Mouse (Mus musculus) induced T-regulatory cell, adult 2 months (primary cell): ENCODE measurements around the gene Mmgt2.

Experiments used
- DNase-seq: peaks from one replicate; pipeline ENCODE4 v3.0.0-alpha.2; 2012; ENCODE audit warnings: low read depth

Gene Mmgt2

DNA sequence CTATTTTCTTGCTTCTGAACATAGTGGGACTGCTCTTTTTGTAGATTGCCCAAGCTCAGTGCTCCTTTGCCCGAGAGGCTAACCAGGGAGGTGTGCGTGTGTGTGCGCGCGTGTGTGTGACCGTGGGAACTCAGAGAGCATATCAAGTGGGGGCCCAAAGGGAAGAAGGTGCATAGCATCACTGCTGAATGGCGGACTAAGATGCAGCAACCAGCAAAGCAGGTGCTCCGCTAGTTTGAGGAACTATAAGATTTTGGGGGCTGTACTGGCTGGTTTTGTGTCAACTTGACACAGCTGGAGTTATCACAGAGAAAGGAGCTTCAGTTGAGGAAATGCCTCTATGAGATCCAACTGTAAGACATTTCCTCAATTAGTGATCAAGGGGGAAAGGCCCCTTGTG, 27.4 kb upstream of the Mmgt2 start:
- DNase-seq: no peak

DNA sequence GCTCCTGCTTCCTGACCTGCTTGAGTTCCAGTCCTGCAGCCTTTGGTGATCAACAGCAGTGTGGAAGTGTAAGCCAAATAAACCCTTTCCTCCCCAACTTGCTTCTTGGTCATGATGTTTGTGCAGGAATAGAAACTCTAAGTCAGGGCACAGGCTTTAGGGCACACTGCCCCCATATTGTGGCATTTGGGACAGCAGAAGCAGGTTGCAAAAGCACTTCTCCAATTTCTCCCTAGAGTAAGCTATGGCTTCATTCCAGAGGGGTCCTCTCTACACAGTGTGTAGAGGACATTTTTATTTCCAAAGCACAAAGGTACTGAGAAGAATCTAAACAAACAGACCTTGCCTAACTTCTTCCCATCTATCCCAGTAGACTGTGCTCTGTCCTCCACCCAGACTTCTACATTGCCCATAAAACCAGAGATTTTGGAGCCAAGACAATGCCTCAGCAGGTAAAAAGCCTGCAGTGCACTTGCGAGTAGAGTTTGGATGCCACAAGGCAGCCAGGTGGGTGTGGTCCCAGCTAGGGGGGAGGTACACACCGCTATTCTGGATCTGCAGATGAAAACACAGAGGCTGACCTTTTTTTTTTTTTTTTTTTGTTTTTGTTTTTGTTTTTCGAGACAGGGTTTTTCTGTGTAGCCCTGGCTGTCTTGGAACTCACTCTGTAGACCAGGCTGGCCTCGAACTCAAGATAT, 26.7 kb upstream of the Mmgt2 start:
- no peak for DNase-seq

DNA sequence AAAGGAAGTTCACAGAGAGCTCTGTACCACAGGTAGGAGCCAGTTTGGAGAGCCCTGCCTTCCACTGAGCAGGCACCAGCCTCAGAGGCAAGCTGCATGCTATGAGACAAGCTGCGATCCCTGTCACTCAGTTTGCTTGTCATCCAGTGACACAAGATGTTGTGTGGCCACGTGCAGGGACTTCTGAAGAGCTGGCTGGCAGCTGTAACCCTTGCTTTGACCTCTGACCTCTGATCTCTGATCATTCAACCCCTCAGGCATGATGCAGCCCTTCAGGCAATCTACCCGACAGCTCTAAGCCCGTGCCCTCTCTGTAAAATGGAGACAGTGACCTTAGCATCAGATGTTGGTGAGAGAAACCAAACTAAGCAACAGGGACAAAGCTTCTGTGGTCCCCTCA, 25.6 kb upstream of the Mmgt2 start:
- no peak for DNase-seq

DNA sequence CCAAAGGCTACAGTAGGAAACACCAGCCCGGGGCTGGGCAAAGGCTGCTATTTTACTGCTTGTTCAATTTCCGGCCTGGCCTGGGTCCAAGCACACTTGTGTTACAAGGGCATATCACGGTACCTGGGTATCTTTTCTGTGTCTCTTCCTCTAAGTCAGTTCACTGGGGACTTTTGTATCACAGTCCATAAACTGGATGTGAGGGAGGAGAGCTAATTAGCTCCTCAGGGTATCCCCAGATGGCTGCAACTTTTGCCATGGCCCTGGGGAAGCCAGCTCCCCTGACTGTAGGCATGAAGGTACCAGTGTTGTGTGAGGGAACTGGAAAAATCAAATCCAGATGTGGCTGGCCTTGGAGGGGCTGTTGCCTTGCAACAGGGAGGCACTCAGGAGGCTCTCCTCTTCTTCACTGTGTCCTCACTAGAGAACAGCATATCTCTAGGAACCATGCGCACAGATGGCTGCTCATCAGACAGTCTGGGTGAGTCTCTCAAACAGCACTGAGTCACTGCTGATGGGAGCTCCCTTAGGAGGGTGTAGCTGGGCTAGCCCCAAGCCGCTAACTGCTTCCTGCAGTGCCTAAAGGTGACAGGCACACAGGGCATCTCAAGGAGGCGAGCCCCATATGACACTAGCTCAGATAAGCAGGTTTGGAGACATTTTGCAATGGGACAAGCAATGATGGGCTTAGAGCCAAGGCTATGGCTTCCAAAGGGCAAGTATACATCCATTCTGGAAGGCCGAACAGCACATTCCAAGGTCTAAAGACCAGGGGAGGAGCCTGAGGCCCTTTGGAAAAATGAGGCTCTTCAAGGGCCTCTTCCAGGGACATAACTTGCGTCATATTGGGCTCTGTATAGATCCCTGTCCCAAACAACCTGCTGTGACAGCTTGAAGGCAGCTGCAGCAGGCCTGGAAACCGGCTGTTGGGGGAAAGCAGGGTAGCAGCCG, 23.8 kb upstream of the Mmgt2 start:
- no peak for DNase-seq

DNA sequence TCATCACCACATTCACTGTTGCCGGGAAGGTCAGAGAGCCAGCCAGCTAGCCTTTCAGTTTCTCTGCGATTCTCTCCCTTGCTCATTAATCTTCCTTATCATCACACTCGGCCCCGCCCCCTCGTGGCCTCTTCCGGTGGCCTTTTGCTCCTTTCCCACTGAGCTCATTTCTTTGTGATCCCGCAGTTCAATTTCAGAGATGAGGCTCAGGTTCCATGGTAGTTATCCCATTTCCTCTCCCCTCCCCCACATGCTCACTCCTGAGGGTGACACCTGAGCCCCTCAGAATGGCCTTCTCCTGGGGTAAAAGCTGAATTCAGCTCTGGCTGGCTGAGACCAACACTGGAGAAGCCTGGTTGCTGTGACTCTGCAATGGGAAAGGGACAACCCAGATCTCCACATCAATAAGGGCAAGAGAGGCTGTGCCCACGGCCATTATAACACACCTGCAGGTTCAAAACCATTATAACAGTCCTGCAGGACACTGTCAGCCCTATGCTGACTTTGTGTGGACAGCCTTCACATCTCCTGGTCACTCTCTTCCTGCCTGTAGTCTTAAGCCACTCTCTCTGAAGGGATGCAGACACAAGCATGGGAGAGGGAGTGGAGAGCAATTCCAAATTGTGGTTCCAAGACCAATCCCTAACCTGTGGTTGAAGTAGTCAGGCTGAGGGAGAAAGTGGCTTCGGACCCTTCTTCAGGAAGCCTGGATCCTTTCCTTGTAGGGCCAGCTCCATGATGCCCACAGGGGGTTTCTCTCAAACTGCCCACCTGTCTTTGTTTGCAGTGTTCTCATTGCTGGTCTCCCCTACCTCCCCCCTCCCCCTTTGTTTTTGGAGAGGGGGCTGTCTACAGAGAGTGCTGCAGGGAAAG, 18.9 kb upstream of the Mmgt2 start:
- peak; percentile 70 for DNase-seq

DNA sequence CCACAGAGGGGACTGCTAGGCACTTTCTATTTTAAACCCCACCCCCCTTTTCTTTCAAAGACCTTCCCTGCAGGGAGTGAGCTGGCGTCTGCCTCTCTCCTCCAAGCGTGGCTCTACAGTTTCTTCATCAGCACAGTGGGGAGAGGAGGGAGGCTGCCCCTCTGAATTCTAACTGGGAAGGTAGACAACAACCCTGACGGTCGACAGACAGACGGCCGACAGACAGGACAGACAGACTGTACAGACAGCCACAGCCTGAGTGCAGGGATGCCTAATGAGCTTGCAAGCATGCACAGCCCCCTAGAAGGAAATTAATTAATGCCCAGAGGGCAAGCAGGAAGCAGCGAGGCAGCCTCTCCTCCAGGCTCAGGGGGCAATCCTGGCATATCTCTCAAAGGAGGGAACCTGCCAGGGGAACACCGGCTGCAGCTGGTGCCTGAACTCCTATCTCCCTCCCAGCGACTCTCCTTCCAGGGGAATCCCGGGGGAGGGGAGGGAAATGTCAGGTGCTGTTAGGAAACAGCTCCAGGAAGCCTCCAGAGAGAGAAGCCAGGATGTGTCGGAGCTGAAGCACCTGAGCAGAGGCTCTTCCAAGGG, 18.1 kb upstream of the Mmgt2 start:
- DNase-seq: no peak

DNA sequence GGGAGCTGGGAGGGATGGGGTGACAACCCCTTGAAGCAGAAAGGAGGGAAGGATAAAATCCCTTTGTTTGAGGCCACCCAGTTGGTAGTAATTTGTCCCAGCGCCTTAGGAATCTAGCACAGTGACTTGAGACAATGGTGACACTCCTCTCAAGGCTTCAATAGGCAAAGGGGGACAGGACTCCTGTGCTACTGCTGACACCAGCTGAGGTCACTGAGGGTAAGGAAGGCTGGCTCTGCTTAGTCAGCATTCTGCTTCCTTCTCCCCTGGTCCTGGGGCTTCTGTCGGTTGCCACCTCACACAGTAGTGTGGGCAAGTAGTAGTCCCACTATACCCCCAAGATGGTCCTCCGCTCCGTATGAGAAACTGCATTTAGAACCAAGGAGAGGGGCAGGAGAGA, 17.3 kb upstream of the Mmgt2 start:
- DNase-seq: no peak

DNA sequence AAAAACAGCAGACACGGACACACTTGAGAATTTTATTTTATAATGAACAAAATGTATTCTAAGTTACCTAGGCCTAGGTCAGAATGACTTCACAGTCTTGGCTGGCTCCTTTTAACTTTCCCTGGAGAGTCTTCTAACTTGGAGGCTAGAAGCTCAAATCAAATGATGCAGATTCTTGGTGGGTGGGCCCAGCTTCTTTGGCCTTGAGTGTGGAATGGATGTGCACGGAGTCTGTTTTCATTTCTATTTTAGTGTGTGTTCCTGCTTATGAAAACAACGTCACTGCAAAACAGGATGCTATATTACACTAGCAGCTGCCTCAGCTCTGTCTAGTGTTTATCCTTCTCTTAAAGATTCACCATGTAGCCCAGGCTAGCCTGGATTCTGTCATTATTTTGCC, 13.1 kb upstream of the Mmgt2 start:
- DNase-seq: no peak

DNA sequence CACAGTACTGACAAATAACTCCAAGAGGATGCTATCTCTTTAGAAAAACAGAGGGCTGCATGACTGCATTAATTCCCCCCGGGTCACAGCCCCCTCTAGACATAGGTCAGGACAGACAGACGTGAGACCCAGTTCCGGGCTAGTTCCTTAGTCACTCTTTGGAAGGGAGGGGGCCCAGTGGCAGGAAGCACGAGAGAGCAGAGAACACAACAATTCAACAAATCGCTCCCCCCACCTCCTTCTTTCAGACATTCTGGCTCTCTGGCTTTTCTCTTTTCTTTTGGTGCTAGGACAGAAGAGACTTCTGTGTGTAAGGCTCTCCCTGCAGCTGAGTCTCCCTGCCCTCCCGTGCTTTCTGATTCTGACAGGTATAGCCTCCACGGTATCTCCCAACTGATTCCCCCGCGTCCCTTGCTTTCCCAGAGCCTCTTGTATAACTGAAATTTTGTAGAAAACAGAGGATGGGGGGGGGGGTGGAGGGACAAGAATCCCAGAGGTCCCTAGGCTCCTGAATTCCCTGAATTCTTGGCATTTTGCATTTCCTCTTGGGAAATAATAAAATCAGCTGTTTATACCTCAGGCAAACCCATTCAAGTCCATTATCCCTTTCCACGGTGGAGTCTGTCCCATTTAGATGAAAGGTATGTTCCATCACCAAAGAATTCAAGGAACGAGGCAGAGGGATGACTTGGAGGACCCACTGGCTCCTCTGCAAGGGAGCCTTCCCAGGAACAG, 12.2 kb upstream of the Mmgt2 start:
- DNase-seq: no peak

DNA sequence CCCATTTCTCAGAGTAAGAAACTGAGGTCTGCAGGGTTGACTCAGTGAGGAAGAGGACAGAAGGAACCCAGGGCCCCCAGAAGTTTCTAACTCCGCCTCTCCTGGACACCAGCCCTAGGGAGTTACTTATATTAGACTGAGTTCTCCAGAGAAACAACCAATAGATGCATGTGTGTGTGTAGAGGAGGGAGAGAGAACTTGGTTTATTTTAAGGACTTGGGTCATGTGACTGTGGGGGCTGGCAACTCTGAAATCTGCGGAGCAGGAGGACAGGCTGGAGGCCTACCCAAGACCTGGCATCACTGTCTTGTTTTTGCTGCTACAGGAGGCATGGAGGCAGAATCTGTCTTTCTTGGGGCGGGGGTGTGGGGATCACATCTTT, 11.6 kb upstream of the Mmgt2 start:
- DNase-seq: no peak

DNA sequence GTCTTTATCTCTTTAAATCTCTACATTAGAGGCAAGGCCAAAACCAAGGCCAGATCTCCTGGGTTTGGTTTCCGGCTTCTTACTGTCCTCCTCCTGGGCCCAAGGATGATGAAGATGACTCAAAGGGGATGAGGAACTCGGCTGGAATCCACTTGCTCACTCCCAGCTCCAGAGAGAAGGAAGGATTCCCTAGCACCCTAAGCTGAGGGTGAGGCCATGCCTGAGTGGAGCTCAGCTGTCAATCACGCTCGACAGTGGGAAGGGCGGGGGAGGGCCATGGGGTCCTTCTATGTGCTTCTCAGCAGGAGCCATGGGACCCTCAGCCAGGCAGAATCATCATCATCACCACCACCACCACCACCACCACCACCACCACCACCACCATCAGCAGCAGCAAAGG, 11.1 kb upstream of the Mmgt2 start:
- DNase-seq: no peak

DNA sequence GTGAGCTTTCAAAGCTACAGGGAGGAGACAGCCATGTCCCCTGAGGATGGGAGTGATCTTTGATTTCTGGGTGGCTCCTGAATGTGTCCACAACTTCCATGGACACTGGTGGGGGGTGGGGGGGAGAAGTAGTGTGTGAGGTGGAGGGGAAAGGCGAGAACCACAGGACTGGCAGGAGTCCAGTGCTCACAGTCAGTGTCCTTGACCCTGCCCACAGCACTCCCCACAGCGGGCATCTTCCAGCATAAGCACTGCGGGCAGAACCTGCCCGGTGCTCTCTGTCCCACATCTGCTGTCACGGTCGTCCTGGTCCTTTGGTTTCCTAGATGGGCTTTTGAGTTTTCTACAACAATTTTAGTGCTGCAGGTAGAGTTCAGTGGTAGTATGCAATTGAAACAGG, 10.7 kb upstream of the Mmgt2 start:
- DNase-seq: no peak

DNA sequence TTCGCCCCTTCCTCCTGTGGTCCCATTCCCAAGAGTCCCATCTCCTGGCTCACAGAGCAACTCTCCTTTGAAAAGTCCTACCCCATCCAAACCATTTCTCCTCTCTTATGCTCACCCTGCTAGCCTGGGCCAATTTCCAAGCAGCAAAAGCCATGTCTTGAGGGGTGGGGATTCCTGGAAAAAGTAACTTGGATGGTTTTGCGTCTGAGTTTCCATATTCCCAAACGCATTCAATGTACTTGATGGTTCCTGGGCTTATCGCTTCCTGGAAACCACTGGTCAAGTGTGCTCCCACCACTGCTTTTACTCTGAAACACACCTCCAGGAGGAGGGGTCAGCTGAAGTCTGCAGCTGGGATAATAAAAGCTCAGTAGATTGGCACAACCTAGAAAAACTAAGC, 10.1 kb upstream of the Mmgt2 start:
- no peak for DNase-seq

DNA sequence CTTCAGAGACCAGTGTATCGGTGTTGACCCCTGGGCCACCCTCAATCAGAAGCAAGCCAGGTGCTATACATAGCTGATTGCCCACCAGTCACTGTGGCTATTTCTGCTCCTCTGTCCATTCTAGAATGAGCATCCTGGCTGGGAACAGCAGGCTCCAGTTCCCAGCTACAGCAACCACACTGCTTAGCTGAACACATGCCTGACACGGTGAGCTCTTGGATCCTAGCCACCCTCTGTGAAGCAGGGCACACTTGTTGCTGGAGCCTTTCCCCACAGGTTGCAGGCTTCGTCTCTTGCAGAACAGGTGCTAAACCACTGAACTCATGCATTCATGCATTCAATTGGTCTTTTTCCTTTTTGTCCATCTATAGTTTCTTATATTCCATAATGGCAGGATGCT, 8.1 kb upstream of the Mmgt2 start:
- no peak for DNase-seq

DNA sequence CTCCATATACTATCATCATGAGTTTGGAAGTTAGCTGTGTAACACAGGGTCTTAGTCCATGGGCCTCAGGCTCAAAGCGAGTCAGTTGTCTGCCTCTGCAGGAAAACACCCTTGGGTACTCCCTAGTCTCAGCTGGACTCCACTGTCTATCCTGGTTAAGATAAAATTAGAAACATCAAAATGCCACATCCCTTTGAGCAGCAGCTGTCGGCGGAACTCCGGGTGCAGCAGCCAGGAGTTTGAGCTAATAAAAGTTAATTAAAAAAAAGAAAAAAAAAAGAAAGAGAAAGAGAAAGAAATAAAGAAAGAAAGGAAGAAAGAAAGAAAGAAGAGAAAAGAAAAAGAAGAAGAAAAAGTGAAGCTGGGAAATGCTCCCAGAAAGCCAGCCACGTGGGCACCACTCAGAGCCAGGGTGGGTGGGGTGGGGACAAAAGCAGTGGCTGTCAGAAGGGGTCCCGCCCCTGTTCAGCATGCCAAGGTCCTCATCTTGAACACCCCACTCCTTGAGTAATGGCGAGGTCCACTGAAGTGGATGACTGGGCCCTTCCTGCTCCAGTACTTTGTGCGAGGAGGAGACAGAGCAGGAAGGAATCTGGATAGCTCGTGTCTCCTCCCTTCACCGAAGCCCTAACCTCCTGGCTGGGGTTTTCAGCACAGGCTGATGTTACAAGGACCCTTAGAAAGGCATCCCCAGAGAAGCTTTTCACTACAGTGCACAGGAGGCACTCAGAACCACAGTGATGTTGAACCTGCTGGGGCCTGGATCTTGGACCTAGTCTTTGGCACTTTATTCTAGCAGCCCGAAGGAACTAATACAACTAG, 6.2 kb upstream of the Mmgt2 start:
- no peak for DNase-seq

DNA sequence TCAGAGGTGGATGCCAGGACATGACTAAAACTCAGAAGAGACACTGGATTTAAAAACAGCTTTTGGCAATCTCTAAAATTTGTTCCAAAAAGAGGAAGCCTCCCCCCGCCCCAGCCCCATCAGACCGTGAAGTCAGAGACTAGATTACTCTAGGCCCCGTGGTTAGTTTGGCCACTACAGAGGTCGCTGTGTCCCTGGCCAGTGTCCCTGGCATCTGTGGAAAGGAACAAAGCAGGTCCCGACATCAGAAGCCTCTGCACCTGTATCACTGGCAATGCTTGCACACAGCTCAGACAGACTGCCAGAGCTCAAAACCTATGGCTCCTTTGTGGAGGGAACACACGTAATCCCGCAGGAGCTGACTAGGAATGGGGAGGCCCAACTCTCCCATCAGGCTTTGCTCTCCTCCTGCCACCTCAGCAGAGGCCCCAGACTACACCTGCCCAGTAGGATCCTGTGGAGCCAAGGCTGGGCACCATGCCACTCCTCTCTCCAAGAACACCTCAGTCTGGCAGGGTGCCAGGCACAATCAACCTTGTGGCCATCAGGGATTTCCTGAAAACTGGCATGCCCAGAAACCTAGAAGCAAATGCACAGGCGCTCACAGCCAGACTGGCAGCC, 5.3 kb upstream of the Mmgt2 start:
- no peak for DNase-seq

DNA sequence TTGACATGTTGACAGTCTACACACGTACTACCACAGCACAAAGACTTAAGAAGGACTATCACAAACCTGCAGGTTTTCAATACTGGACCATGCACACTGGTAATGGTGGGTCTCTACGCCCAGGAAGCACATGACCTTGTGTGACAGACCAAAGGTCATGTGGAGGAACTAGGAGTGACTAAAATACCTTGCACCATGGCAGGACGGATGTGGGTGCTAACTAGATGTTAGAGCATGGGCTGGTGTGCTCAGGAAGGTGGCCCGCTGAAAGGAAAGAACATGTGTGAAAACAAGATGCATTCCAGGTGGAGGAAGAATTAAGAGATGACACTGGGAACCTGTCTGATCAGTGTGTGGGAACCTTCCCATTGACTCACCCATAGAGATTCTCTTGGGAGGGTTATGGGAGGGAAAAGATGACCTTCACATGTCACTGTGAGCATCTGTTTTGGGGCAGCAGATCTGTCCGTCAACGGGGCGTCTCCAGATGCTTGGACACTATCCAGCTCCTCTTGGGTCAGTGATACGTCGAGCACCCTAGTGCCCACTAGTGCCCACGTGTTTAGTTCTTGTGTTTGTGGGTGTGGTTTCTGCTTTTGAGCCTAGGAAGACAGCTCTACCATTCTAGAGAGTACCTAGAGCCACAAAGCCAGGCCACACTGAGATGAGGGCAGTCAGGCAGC, 4.6 kb upstream of the Mmgt2 start:
- DNase-seq: no peak

DNA sequence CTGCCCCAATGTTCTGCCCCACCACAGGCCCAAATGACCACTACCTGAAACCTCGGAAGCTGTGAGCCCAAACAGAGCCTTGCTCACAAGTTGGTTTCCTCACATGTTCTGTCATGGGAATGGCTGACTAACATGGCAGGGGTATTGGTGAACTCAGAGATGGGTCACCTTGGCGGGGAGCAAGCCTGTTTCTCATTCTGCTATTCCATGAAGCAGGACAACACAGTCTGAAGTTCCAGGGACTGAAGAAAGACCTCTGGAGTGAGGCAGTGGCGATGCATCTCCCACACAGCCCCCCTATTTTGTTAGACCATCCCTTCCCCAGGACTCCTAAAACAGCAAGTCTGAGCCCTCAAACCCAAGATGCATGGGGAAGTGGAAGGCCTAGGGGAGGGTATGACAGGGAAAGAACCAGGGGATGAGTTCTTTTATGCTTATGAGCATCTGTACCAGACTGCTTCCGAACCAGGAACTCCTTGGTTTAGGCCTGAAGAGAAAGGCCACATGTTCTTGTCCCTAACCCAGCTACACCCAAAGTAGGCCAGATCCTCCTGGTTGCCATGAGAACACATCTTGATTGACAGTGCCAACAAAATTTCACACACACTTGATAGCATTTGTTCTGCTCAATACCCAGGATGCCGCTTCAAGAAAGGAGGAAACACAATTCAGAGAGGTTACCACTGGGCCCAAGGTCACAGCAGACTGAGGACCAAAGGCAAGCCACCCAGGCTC, 3.7 kb upstream of the Mmgt2 start:
- DNase-seq: no peak

DNA sequence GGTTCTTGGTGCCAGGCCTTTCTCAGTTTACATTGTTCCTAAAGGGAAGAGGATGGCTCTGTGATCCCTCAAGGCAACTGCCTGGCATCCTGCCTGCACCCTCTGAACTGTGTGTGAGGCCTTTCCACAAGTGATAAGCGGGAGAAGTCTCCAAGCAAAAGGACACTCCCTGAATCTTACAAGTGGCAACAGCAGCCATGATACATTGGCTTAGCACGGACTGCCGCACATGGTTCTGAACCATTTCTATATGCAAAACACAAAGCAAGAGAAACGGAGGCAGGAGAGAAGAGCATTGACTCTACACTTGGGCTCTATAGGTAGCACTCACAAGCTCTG, 3.2 kb upstream of the Mmgt2 start:
- no peak for DNase-seq
